In genomic region chr3:94837959-94838496, GRCm38 (mm10) we compare ENCODE assay signal across 8 mouse cellular contexts. TPM values are rescaled to one million over a fixed set of nuclear protein-coding genes. Genes with fewer than 3 reads are reported as not detected.
A peak's percentile ranks its signal among the peaks of the same experiment; 100 is the strongest.
DNase-seq lines count a peak whose midpoint lies in the region; ATAC-seq lines count a peak whose summit lies in the region.

No protein-coding gene starts in this region.

- H3K36me3 ChIP-seq in embryonic facial prominence, embryonic 12.5 days = no peaks in the 10 kb centered on the region
- H3K36me3 ChIP-seq in limb, embryonic 13.5 days = no peaks in the 10 kb centered on the region
- H3K36me3 ChIP-seq in midbrain, embryonic 15.5 days (replicated peaks) = no peaks in the 10 kb centered on the region

- H3K4me3 ChIP-seq in embryonic facial prominence, embryonic 12.5 days = peak overlapping the region; percentile 63
- H3K4me3 ChIP-seq in limb, embryonic 13.5 days = peak overlapping the region; percentile 63
- peak overlapping the region; percentile 66 for H3K4me3 ChIP-seq in midbrain, embryonic 15.5 days

- H3K27ac ChIP-seq in embryonic facial prominence, embryonic 12.5 days = peak overlapping the region; percentile 99
- peak overlapping the region; percentile 98 for H3K27ac ChIP-seq in limb, embryonic 13.5 days
- H3K27ac ChIP-seq in midbrain, embryonic 15.5 days = peak overlapping the region; percentile 99

- DNase-seq in 3T3-L1 (ENCODE audit: low read depth, low spot score) = peak; percentile 89
- DNase-seq in adrenal gland, postnatal 25 days = peak; percentile 81
- DNase-seq in heart, adult 8-10 months (ENCODE audit: low spot score) = peak; percentile 75
- DNase-seq in kidney, adult 8-10 months = peak; percentile 76 to 82
- DNase-seq in spleen, adult 18-20 months = peak; percentile 61 to 67

- peak; percentile 61; the same call in 1 of the 2 replicates for ATAC-seq in embryonic facial prominence, embryonic 12.5 days (ENCODE audit: insufficient number of reproducible peaks, insufficient read depth, low FRiP score, low TSS enrichment)
- ATAC-seq in limb, embryonic 13.5 days (ENCODE audit: low FRiP score, low read depth) = peak; percentile 73; the same call in 1 of the 2 replicates
- ATAC-seq in midbrain, embryonic 15.5 days (replicated peaks) = peak; percentile 85

- peak overlapping the region; percentile 87 for H3K9ac ChIP-seq in embryonic facial prominence, embryonic 12.5 days
- peak overlapping the region; percentile 86 for H3K9ac ChIP-seq in limb, embryonic 13.5 days
- H3K9ac ChIP-seq in midbrain, embryonic 15.5 days = peak overlapping the region; percentile 77

- no peaks in the 10 kb centered on the region for H3K27me3 ChIP-seq in embryonic facial prominence, embryonic 12.5 days
- peaks cover 5% of the 10 kb centered on the region; the same call in 1 of the 2 replicates for H3K27me3 ChIP-seq in limb, embryonic 13.5 days
- no peaks in the 10 kb centered on the region for H3K27me3 ChIP-seq in midbrain, embryonic 15.5 days (replicated peaks)

- 0 out of 2 replicates have a peak, but pooled peaks cover 3% of the 10 kb centered on the region for H3K9me3 ChIP-seq in embryonic facial prominence, embryonic 12.5 days
- no peaks in the 10 kb centered on the region for H3K9me3 ChIP-seq in limb, embryonic 13.5 days
- no peaks in the 10 kb centered on the region for H3K9me3 ChIP-seq in midbrain, embryonic 15.5 days

- peaks cover 8% of the 10 kb centered on the region for H3K4me1 ChIP-seq in embryonic facial prominence, embryonic 12.5 days
- peaks cover 19% of the 10 kb centered on the region for H3K4me1 ChIP-seq in limb, embryonic 13.5 days
- H3K4me1 ChIP-seq in midbrain, embryonic 15.5 days = peaks cover 24% of the 10 kb centered on the region

- peak overlapping the region; percentile 74 for H3K4me2 ChIP-seq in embryonic facial prominence, embryonic 12.5 days (replicated peaks)
- H3K4me2 ChIP-seq in limb, embryonic 13.5 days (replicated peaks) = peak overlapping the region; percentile 83
- peak overlapping the region; percentile 77 for H3K4me2 ChIP-seq in midbrain, embryonic 15.5 days

- WGBS in embryonic facial prominence, embryonic 12.5 days = under 1% methylated on average over 41 of the region's 62 CpGs
- under 1% methylated on average over 56 of the region's 62 CpGs for WGBS in limb, embryonic 13.5 days
- WGBS in midbrain, embryonic 15.5 days = under 1% methylated on average over 52 of the region's 62 CpGs

RNA-seq across cellular contexts. Expression of gene Pogz, which starts 0.7 kb away (rescaled TPM):
- 41.9 and 46.1 TPM in 2 replicates for total RNA-seq in adrenal gland, postnatal 25 days (2021)
- 20.4 and 22.9 TPM in 2 replicates for polyA plus RNA-seq in embryonic facial prominence, embryonic 12.5 days (2016; fragmentation: Nextera tagmentation; extraction: Ambion mirVana)
- 10 to 100 TPM; 15.4 to 21.3 (median 18.7) TPM for total RNA-seq in heart, adult 8-10 months (2022)
- 21.2 and 25.0 TPM in 2 replicates for polyA plus RNA-seq in limb, embryonic 13.5 days (2015; fragmentation: Nextera tagmentation; extraction: Ambion mirVana)
- polyA plus RNA-seq in midbrain, embryonic 15.5 days (2015; fragmentation: Nextera tagmentation; extraction: Ambion mirVana) = 25.9 and 27.5 TPM in 2 replicates

RNA-seq across cellular contexts. Expression of gene Psmb4, which starts 48.7 kb away (rescaled TPM):
- total RNA-seq in adrenal gland, postnatal 25 days (2021) = 312 and 325 TPM in 2 replicates
- 313 and 349 TPM in 2 replicates for polyA plus RNA-seq in embryonic facial prominence, embryonic 12.5 days (2016; fragmentation: Nextera tagmentation; extraction: Ambion mirVana)
- total RNA-seq in heart, adult 8-10 months (2022) = 100 to 1,000 TPM; 186 to 247 (median 204) TPM
- 361 and 368 TPM in 2 replicates for polyA plus RNA-seq in limb, embryonic 13.5 days (2015; fragmentation: Nextera tagmentation; extraction: Ambion mirVana)
- polyA plus RNA-seq in midbrain, embryonic 15.5 days (2015; fragmentation: Nextera tagmentation; extraction: Ambion mirVana) = 357 and 395 TPM in 2 replicates

RNA-seq across cellular contexts. Expression of gene Cgn, which starts 51.7 kb away (rescaled TPM):
- 1.0 and 1.3 TPM in 2 replicates for total RNA-seq in adrenal gland, postnatal 25 days (2021)
- 7.2 and 8.1 TPM in 2 replicates for polyA plus RNA-seq in embryonic facial prominence, embryonic 12.5 days (2016; fragmentation: Nextera tagmentation; extraction: Ambion mirVana)
- under 1 TPM; 0.37 to 0.85 (median 0.54) TPM for total RNA-seq in heart, adult 8-10 months (2022)
- polyA plus RNA-seq in limb, embryonic 13.5 days (2015; fragmentation: Nextera tagmentation; extraction: Ambion mirVana) = 7.1 and 7.3 TPM in 2 replicates
- 11.6 and 13.7 TPM in 2 replicates for polyA plus RNA-seq in midbrain, embryonic 15.5 days (2015; fragmentation: Nextera tagmentation; extraction: Ambion mirVana)

Comparison
In these comparisons a context has a peak if more than half of its experiments do, and no peak if none do; other contexts are left out.
1. Peak in every context shown above with its lines: DNase-seq, ATAC-seq, H3K4me3 ChIP-seq and H3K27ac ChIP-seq.